Mouse (Mus musculus) left cerebral cortex, postnatal 25 days (tissue): ENCODE measurements around the gene Olfr23. TPM values are rescaled to one million over a fixed set of nuclear protein-coding genes. Genes with fewer than 3 reads are reported as not detected.
"Not testable (repeated sequence)": the region's sequence is repeated elsewhere in the genome, so short reads cannot be mapped to it uniquely, and the experiment has no call there.

ENCODE experiments used
- DNase-seq, 2 experiments: peaks; one replicate each; pipeline ENCODE4 v3.0.0; 2022; ENCODE audit warnings: low spot score in 2 of 2, mixed read lengths in 1 of 2
- intact Hi-C: fragments of 180-260 bp; cut with DNase I; formaldehyde crosslinking; loops from one replicate; pipeline ENCODE4 v1.15.1; 2025
- total RNA-seq, 2 experiments: library from RNA; stranded (reverse); gene quantifications; 2 replicates each; pipeline ENCODE4 v1.2.3; 2021

Olfr23 gene
- not detected for total RNA-seq

DNA sequence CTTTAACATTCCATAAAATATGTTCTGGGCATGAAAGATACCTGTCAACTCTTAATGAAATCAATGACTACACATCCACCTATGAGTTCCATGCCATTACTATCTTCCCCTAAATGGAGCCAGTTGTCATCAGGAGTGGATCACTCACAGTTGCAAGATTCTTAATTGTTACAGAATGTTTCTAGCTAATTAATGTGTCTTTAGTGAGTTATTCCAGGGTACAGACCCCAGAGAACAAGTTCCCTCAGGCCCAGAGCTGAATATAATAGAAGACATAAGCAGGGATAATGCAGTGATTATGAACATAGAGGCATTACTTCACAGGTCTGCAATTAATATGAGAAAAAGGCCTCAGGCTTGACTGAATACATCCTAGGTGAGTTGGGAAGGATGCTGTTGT lies at the start of gene Olfr23:
TSS of gene Olfr23 (plus strand) at position 301 of the 400 bp plus-strand sequence.
- intact Hi-C loops, result no loop called here
- no peak for DNase-seq

DNA sequence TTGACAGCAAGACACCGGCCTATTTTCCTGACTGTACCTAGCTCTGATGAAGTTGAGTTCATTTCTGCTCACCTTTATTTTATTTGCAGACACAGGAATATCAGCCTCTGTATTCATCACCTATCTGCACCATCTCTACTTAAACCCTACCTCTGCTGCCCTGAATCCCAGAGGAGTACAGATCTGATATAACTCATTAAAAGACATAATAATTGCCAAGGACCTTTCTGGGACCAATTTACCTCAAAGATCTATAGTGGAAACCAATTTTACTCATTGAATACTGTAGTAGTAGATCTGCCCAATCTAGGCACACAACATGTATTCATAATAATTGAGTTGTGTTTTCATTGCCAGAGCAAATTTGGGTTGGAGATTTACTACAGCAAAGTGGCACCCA lies 45.8 kb upstream of the Olfr23 start, which contains the start of gene Olfr394:
TSS of gene Olfr394 (minus strand) at position 101 of the 400 bp plus-strand sequence.
- intact Hi-C loops, result no loop called here
- DNase-seq, result no peak

DNA sequence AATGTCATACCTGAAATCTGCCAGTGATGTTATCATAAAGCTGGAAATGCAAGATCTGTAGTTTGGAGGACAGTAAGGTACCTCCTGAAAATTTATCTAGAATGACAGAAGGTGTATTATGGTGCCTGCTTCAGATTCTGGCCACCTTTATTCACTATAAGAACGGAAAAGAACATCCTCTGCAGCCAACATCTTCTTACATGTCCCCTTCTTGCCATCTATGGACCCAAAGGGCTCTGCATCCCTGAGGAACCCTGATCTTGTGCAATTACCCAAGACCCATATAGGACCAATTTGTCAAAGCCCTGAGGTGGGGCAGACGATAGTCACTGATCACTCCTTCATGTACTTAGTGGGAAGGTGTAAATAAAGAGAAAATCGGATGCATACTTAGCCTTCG lies 27.3 kb upstream of the Olfr23 start, which contains the start of gene Olfr395:
TSS of gene Olfr395 (minus strand) at position 101 of the 400 bp plus-strand sequence.
- DNase-seq, intact Hi-C loops: not testable (repeated sequence)

DNA sequence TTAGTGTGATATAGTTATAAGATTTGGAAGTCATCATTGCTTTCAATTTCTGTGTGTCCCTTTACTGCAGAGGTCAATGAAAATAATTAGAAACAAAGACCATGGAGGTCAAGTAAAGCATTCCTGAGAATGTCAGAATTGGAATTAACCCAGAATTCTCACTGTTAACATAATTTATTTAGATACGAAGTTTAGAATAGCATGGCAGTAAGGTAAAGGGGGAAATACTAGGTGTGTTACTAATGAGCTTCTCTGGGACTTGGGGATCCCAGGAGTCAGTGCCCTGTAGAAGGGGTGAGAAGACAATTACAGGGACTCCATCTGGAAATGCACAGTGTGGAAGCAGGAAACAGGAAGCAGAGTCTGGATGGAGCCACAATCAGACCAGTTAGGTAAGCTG lies 24.0 kb downstream of the Olfr23 start, which contains the start of gene Olfr397:
TSS of gene Olfr397 (plus strand) at position 301 of the 400 bp plus-strand sequence.
- intact Hi-C loops, result no loop called here

DNA sequence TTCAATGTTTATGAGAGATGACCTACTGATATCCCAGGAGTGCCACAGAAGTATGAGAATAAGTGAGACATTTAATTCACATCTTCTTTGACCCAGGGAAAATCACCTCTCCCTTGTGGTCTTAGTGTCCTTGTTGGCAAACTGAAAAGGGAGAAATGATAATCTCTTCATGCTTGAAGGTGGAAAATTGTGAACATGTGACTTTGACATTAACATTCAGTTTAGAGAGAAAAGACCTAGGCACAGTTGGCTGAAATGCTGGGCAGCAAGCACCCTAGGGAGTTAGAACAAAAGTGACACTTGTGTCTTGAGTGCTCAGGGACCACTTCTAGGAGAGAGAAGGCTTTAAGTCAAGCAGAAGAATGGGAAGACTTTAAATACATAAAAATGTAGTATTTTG lies 53.8 kb downstream of the Olfr23 start, which contains the start of gene Olfr398:
TSS of gene Olfr398 (minus strand) at position 101 of the 400 bp plus-strand sequence.
- intact Hi-C loops, result no loop called here
- DNase-seq, result no peak

More for the DNA sequence above, 24.0 kb downstream of the Olfr23 start, which contains the start of gene Olfr397:
- DNase-seq, result no peak

Other genes with a start within 250 kb of the Olfr23 start
- gene Zfp735, start 247.9 kb upstream of the Olfr23 start, total RNA-seq, result not detected
- not detected for gene Olfr389, start 156.0 kb upstream of the Olfr23 start, total RNA-seq
- gene Olfr390, start 153.7 kb upstream of the Olfr23 start, total RNA-seq, result not detected
- gene Olfr391-ps, start 133.6 kb upstream of the Olfr23 start, total RNA-seq, result not detected
- not detected for gene Olfr392, start 119.6 kb upstream of the Olfr23 start, total RNA-seq
- gene Olfr393, start 85.2 kb upstream of the Olfr23 start, total RNA-seq, result not detected
- not detected for gene Olfr394, start 45.9 kb upstream of the Olfr23 start, total RNA-seq
- not detected for gene Olfr395, start 27.4 kb upstream of the Olfr23 start, total RNA-seq
- not detected for gene Olfr397, start 24.1 kb downstream of the Olfr23 start, total RNA-seq
- gene Olfr398, start 53.7 kb downstream of the Olfr23 start, total RNA-seq, result not detected
- gene Olfr139, start 119.9 kb downstream of the Olfr23 start, total RNA-seq, result not detected
- gene Olfr399, start 119.9 kb downstream of the Olfr23 start, total RNA-seq, result not detected
- gene Zfp616, start 133.3 kb downstream of the Olfr23 start, total RNA-seq, result not detected
- not detected for gene Olfr401, start 177.0 kb downstream of the Olfr23 start, total RNA-seq
- not detected for gene Olfr402, start 216.9 kb downstream of the Olfr23 start, total RNA-seq
- not detected for gene Olfr403, start 249.6 kb downstream of the Olfr23 start, total RNA-seq